Mouse (Mus musculus): ENCODE measurements around the gene Hadhb. TPM values are rescaled to one million over a fixed set of nuclear protein-coding genes. Genes with fewer than 3 reads are reported as not detected.

Hadhb gene
- polyA plus RNA-seq, 1 experiment from 2014 or later = 107 TPM

DNA sequence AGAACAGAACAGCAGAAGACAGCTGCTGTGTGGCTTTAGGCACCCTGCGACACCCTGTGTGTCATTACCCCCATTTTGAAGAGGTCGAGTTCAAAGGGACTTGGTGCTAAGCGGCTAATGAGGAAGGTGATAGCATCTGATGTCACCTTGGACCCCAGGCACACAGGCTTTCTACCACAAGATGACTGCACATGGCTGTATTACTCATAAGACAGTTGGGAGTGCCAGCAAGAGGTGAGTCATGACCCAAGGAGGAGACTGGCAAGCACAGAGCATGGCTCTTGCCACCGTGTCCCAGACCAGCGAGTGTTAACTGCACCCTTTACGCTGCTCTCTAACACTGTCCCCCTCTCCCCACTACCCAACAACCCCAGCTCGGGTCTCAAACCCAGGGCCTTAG, 28.3 kb upstream of the Hadhb start:
- Histone ChIP-seq H3K9ac (replicated peaks; ENCODE audit: low read depth) (no peak overlapping the region), H3K4me3 (ENCODE audit: low read depth, low read length) (no peak overlapping the region), H3K27me3 (replicated peaks; ENCODE audit: insufficient read depth, low read length) (no peaks in the 10 kb centered on the region), H3K9me3 (ENCODE audit: low read length) (no peaks in the 10 kb centered on the region), H3K4me2 (replicated peaks; ENCODE audit: low read depth, low read length) (no peak overlapping the region), H3K4me1 (ENCODE audit: insufficient read depth, low read depth, low read length) (no peaks in the 10 kb centered on the region), H3K36me3 (ENCODE audit: insufficient read depth, low read length) (peaks cover 62% of the 10 kb centered on the region), H3K27ac (ENCODE audit: low read length) (no peak overlapping the region)
- ATAC-seq = no peak
- TF ChIP-seq EP300 (IDR thresholded peaks at IDR 0.05) (no peak), CTCF (IDR thresholded peaks at IDR 0.05) (no peak)
- 86% methylated on average over 7 of the region's 7 CpGs for WGBS
- DNase-seq (ENCODE audit: low spot score) = no peak

GRCm38 (mm10) chr5:30127921-30128597, 27.0 kb upstream of the Hadhb start:
- no peaks in the 10 kb centered on the region for H3K27me3 ChIP-seq (replicated peaks; ENCODE audit: insufficient read depth, low read length)
- H3K9me3 ChIP-seq (ENCODE audit: low read length) = no peaks in the 10 kb centered on the region
- DNase-seq (ENCODE audit: low spot score) (no peak), ATAC-seq (no peak)
- H3K36me3 ChIP-seq (ENCODE audit: insufficient read depth, low read length) = peaks cover 55% of the 10 kb centered on the region
- 90% methylated on average over 13 of the region's 13 CpGs for WGBS
- no peak overlapping the region for H3K27ac ChIP-seq (ENCODE audit: low read length)
- H3K9ac ChIP-seq (replicated peaks; ENCODE audit: low read depth) = no peak overlapping the region
- no peak overlapping the region for H3K4me3 ChIP-seq (ENCODE audit: low read depth, low read length)
- H3K4me1 ChIP-seq (ENCODE audit: insufficient read depth, low read depth, low read length) = no peaks in the 10 kb centered on the region
- TF ChIP-seq CTCF (IDR thresholded peaks at IDR 0.05) = no peak
- TF ChIP-seq EP300 (IDR thresholded peaks at IDR 0.05) = no peak
- no peak overlapping the region for H3K4me2 ChIP-seq (replicated peaks; ENCODE audit: low read depth, low read length)

GRCm38 (mm10) chr5:30128680-30129079, 26.4 kb upstream of the Hadhb start:
- ATAC-seq = no peak
- WGBS = 97% methylated on average over 6 of the region's 6 CpGs
- Histone ChIP-seq H3K36me3 (ENCODE audit: insufficient read depth, low read length) (peaks cover 54% of the 10 kb centered on the region), H3K4me1 (ENCODE audit: insufficient read depth, low read depth, low read length) (no peaks in the 10 kb centered on the region), H3K27ac (ENCODE audit: low read length) (no peak overlapping the region), H3K4me2 (replicated peaks; ENCODE audit: low read depth, low read length) (no peak overlapping the region), H3K9ac (replicated peaks; ENCODE audit: low read depth) (no peak overlapping the region), H3K9me3 (ENCODE audit: low read length) (no peaks in the 10 kb centered on the region), H3K4me3 (ENCODE audit: low read depth, low read length) (no peak overlapping the region), H3K27me3 (replicated peaks; ENCODE audit: insufficient read depth, low read length) (no peaks in the 10 kb centered on the region)
- no peak for DNase-seq (ENCODE audit: low spot score)
- TF ChIP-seq EP300 (IDR thresholded peaks at IDR 0.05) (no peak), CTCF (IDR thresholded peaks at IDR 0.05) (no peak)

DNA sequence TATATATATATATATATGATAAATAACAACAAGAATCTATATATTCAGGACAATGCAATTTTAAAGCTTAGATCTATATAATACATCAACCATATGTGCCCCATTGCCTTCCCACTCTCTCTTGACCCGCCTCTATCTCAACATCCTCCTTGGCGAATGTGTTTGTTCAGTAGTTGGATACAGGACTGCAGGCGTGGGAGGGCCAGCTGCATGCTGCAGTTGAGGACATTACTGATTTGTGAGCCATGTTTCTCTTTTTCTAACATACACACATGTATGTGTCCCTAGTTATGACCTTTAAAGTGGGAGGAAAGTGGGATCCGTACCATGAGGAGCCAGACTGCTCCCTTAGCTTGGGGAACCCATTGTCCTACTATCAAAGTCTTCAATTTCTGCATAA, 23.8 kb upstream of the Hadhb start:
- TF ChIP-seq EP300 (IDR thresholded peaks at IDR 0.05) = no peak
- TF ChIP-seq CTCF (IDR thresholded peaks at IDR 0.05) = no peak
- no peak overlapping the region for H3K4me3 ChIP-seq (ENCODE audit: low read depth, low read length)
- no peak overlapping the region for H3K4me2 ChIP-seq (replicated peaks; ENCODE audit: low read depth, low read length)
- ATAC-seq = no peak
- no peaks in the 10 kb centered on the region for H3K27me3 ChIP-seq (replicated peaks; ENCODE audit: insufficient read depth, low read length)
- no peak for DNase-seq (ENCODE audit: low spot score)
- 87% methylated on average over 4 of the region's 4 CpGs for WGBS
- no peaks in the 10 kb centered on the region for H3K4me1 ChIP-seq (ENCODE audit: insufficient read depth, low read depth, low read length)
- no peak overlapping the region for H3K27ac ChIP-seq (ENCODE audit: low read length)
- no peak overlapping the region for H3K9ac ChIP-seq (replicated peaks; ENCODE audit: low read depth)
- peaks cover 45% of the 10 kb centered on the region for H3K36me3 ChIP-seq (ENCODE audit: insufficient read depth, low read length)
- no peaks in the 10 kb centered on the region for H3K9me3 ChIP-seq (ENCODE audit: low read length)

GRCm38 (mm10) chr5:30132173-30132572, 22.9 kb upstream of the Hadhb start:
- WGBS = 93% methylated on average over 2 of the region's 2 CpGs
- ATAC-seq = no peak
- H3K36me3 ChIP-seq (ENCODE audit: insufficient read depth, low read length) = peaks cover 49% of the 10 kb centered on the region

GRCm38 (mm10) chr5:30135711-30136231, 19.3 kb upstream of the Hadhb start:
- no peaks in the 10 kb centered on the region for H3K9me3 ChIP-seq (ENCODE audit: low read length)
- H3K9ac ChIP-seq (replicated peaks; ENCODE audit: low read depth) = no peak overlapping the region
- H3K4me2 ChIP-seq (replicated peaks; ENCODE audit: low read depth, low read length) = no peak overlapping the region
- H3K4me1 ChIP-seq (ENCODE audit: insufficient read depth, low read depth, low read length) = no peaks in the 10 kb centered on the region
- WGBS = 85% methylated on average over 11 of the region's 11 CpGs
- H3K27ac ChIP-seq (ENCODE audit: low read length) = no peak overlapping the region
- ATAC-seq = no peak
- H3K27me3 ChIP-seq (replicated peaks; ENCODE audit: insufficient read depth, low read length) = no peaks in the 10 kb centered on the region
- no peak overlapping the region for H3K4me3 ChIP-seq (ENCODE audit: low read depth, low read length)
- no peak for DNase-seq (ENCODE audit: low spot score)
- no peak for TF ChIP-seq EP300 (IDR thresholded peaks at IDR 0.05)
- no peak for TF ChIP-seq CTCF (IDR thresholded peaks at IDR 0.05)
- peaks cover 39% of the 10 kb centered on the region for H3K36me3 ChIP-seq (ENCODE audit: insufficient read depth, low read length)

More at GRCm38 (mm10) chr5:30132173-30132572, 22.9 kb upstream of the Hadhb start:
- no peak for DNase-seq (ENCODE audit: low spot score)
- no peaks in the 10 kb centered on the region for H3K4me1 ChIP-seq (ENCODE audit: insufficient read depth, low read depth, low read length)
- no peak overlapping the region for H3K9ac ChIP-seq (replicated peaks; ENCODE audit: low read depth)
- no peaks in the 10 kb centered on the region for H3K9me3 ChIP-seq (ENCODE audit: low read length)
- no peaks in the 10 kb centered on the region for H3K27me3 ChIP-seq (replicated peaks; ENCODE audit: insufficient read depth, low read length)
- no peak overlapping the region for H3K4me2 ChIP-seq (replicated peaks; ENCODE audit: low read depth, low read length)
- TF ChIP-seq EP300 (IDR thresholded peaks at IDR 0.05) (no peak), CTCF (IDR thresholded peaks at IDR 0.05) (no peak)
- H3K27ac ChIP-seq (ENCODE audit: low read length) = no peak overlapping the region
- no peak overlapping the region for H3K4me3 ChIP-seq (ENCODE audit: low read depth, low read length)
